Comparison of ENCODE assay signal across 13 mouse cellular contexts in the genomic region with DNA sequence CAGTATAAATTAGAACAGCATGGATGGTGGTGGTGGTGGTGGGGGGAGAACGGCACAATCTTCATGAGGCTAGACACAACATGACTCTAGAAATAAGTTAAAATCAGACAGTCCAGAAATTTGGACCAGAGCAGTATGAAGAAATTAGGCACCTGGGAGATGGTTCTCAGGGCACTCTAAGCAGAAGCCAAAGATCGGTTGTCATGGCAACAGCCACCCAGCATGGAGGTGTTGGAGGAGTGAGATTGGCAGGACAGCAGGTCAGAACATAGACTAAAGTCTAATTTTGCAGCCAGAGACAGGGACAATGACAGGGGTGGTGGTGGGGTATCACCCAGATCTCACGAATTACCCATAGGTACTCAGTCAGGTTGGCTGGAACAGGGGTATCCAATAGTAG.
DNase-seq lines count a peak whose midpoint lies in the region; ATAC-seq and TF ChIP-seq lines count a peak whose summit lies in the region.
"Had no signal": no experiment of that assay in that cellular context is flagged by ENCODE, and none has a peak within 500 bp of the region (broad histone marks: within the 10 kb centered on the region; RNA-seq: fewer than 3 reads in every experiment).

No protein-coding gene starts in this region.

- H3K27me3 ChIP-seq in forebrain, embryonic 16.5 days (replicated peaks; ENCODE audit: control insufficient read depth, insufficient read depth, low read length): no peaks in the 10 kb centered on the region
- no peaks in the 10 kb centered on the region for H3K27me3 ChIP-seq in midbrain, embryonic 11.5 days (ENCODE audit: control insufficient read depth, insufficient read depth, low read length)
- no peaks in the 10 kb centered on the region for H3K27me3 ChIP-seq in lung, postnatal 0 days (replicated peaks; ENCODE audit: insufficient read depth, low read length)

- DNase-seq in ES-E14 (ENCODE audit: low read depth, low spot score) (no peak), ZHBTc4 (ENCODE audit: low read depth, low spot score) (peak; percentile 48)
- DNase-seq in midbrain, embryonic 11.5 days (ENCODE audit: low spot score, missing footprints): no peak
- no peak for DNase-seq in adrenal gland, adult 8-10 months
- DNase-seq in cerebellum, adult 11-12 months: no peak
- DNase-seq in lung, postnatal 0 days (ENCODE audit: low spot score): no peak
- DNase-seq: adrenal gland, adult 2 months; gastrocnemius, postnatal 36 days; kidney, postnatal 10 days; thymus, postnatal 4 days had no signal

- in situ Hi-C loops in ES-E14 (cut with MboI; ENCODE audit: low sequenced_read_pairs in 2 of 2, unreplicated experiment in 2 of 2): loop anchor here (5.0 to 10.0 kb wide), 2 partner anchors 154 to 162 kb away; no protein-coding TSS in a partner anchor

- 33% methylated on average over 3 of the region's 3 CpGs for WGBS in forebrain, embryonic 16.5 days
- WGBS in midbrain, embryonic 11.5 days: 41% methylated on average over 3 of the region's 3 CpGs
- 76% methylated on average over 3 of the region's 3 CpGs for WGBS in lung, postnatal 0 days

- H3K9ac ChIP-seq in ES-E14 (ENCODE audit: insufficient read depth, low read depth, low read length, poor library complexity, severe bottlenecking): no peak overlapping the region
- H3K9ac ChIP-seq in forebrain, embryonic 16.5 days (replicated peaks; ENCODE audit: low read depth, low read length): no peak overlapping the region
- H3K9ac ChIP-seq in midbrain, embryonic 11.5 days (ENCODE audit: low read length): no peak overlapping the region
- H3K9ac ChIP-seq in lung, postnatal 0 days (replicated peaks; ENCODE audit: low read depth): no peak overlapping the region
- H3K9ac ChIP-seq: heart, embryonic 15.5 days had no signal

- peaks cover 16 to 37% of the 10 kb centered on the region in 2 experiments for H3K4me1 ChIP-seq in ES-E14 (ENCODE audit: control insufficient read depth in 2 of 2, insufficient read depth in 2 of 2, low read length in 2 of 2, poor library complexity in 1 of 2)
- H3K4me1 ChIP-seq in forebrain, embryonic 16.5 days (replicated peaks; ENCODE audit: control insufficient read depth, insufficient read depth, low read length): peaks cover 47% of the 10 kb centered on the region
- peaks cover 55% of the 10 kb centered on the region for H3K4me1 ChIP-seq in midbrain, embryonic 11.5 days (ENCODE audit: control insufficient read depth, insufficient read depth, low read length)
- H3K4me1 ChIP-seq in lung, postnatal 0 days (ENCODE audit: insufficient read depth, low read depth, low read length): peaks cover 17% of the 10 kb centered on the region; the same call in 1 of the 2 replicates

- no peaks in the 10 kb centered on the region for H3K9me3 ChIP-seq in ES-E14 (ENCODE audit: control insufficient read depth, insufficient read depth, low read depth, low read length)
- no peaks in the 10 kb centered on the region for H3K9me3 ChIP-seq in forebrain, embryonic 16.5 days (ENCODE audit: control insufficient read depth, low read length)
- no peaks in the 10 kb centered on the region for H3K9me3 ChIP-seq in midbrain, embryonic 11.5 days (ENCODE audit: control insufficient read depth, low read length)
- no peaks in the 10 kb centered on the region for H3K9me3 ChIP-seq in lung, postnatal 0 days (ENCODE audit: low read length)
- H3K9me3 ChIP-seq: heart, embryonic 15.5 days had no signal

- H3K36me3 ChIP-seq in ES-E14 (ENCODE audit: control insufficient read depth, insufficient read depth, low read length, poor library complexity, severe bottlenecking): peaks cover 2% of the 10 kb centered on the region; the same call in 1 of the 2 replicates
- H3K36me3 ChIP-seq in forebrain, embryonic 16.5 days (ENCODE audit: control insufficient read depth, insufficient read depth): no peaks in the 10 kb centered on the region
- no peaks in the 10 kb centered on the region for H3K36me3 ChIP-seq in midbrain, embryonic 11.5 days (ENCODE audit: control insufficient read depth, insufficient read depth, low read length)
- no peaks in the 10 kb centered on the region for H3K36me3 ChIP-seq in lung, postnatal 0 days (ENCODE audit: insufficient read depth, low read length)
- H3K36me3 ChIP-seq: heart, embryonic 15.5 days had no signal

- no peak overlapping the region for H3K4me2 ChIP-seq in forebrain, embryonic 16.5 days (ENCODE audit: low read length)
- no peak overlapping the region for H3K4me2 ChIP-seq in midbrain, embryonic 11.5 days
- H3K4me2 ChIP-seq in lung, postnatal 0 days (replicated peaks; ENCODE audit: low read depth, low read length): no peak overlapping the region
- H3K4me2 ChIP-seq: heart, embryonic 15.5 days; liver, embryonic 11.5 days had no signal

- H3K4me3 ChIP-seq in ES-E14 (ENCODE audit: insufficient read depth in 1 of 2, low read depth in 1 of 2, low read length in 2 of 2, poor library complexity in 1 of 2, severe bottlenecking in 1 of 2): no peak overlapping the region
- no peak overlapping the region for H3K4me3 ChIP-seq in forebrain, embryonic 16.5 days (replicated peaks; ENCODE audit: low read length)
- H3K4me3 ChIP-seq in midbrain, embryonic 11.5 days (ENCODE audit: low read depth, low read length): no peak overlapping the region
- H3K4me3 ChIP-seq in lung, postnatal 0 days (ENCODE audit: low read depth, low read length): no peak overlapping the region
- H3K4me3 ChIP-seq: heart, embryonic 15.5 days had no signal

- no peak for ATAC-seq in forebrain, embryonic 16.5 days
- peak; percentile 10; the same call in 1 of the 2 replicates for ATAC-seq in midbrain, embryonic 11.5 days (ENCODE audit: low FRiP score)
- no peak for ATAC-seq in lung, postnatal 0 days

- TF ChIP-seq CTCF in lung, postnatal 0 days (IDR thresholded peaks at IDR 0.05): no peak

- H3K27ac ChIP-seq in ES-E14 (ENCODE audit: insufficient read depth, low read depth, low read length, poor library complexity, severe bottlenecking): peak overlapping the region; percentile 51; the same call in 1 of the 2 replicates
- H3K27ac ChIP-seq in forebrain, embryonic 16.5 days (ENCODE audit: low read length): peak overlapping the region; percentile 31; the same call in 1 of the 2 replicates
- peak overlapping the region; percentile 41; the same call in 1 of the 2 replicates for H3K27ac ChIP-seq in midbrain, embryonic 11.5 days (ENCODE audit: low read depth, low read length)
- no peak overlapping the region for H3K27ac ChIP-seq in lung, postnatal 0 days (ENCODE audit: low read length)
- H3K27ac ChIP-seq: heart, embryonic 15.5 days had no signal

- TF ChIP-seq EP300 in lung, postnatal 0 days (IDR thresholded peaks at IDR 0.05): no peak

TF ChIP-seq in ES-E14, 5 proteins besides CTCF, POLR2A, EP300 and RAD21:
- no peak for TF ChIP-seq ZNF384 (IDR thresholded peaks at IDR 0.05; ENCODE audit: low read depth, low read length)
- no peak for TF ChIP-seq HCFC1 (IDR thresholded peaks at IDR 0.05; ENCODE audit: borderline replicate concordance, insufficient read depth, low read length)
- no peak for TF ChIP-seq CHD2 (IDR thresholded peaks at IDR 0.05; ENCODE audit: low read depth, low read length)
- TF ChIP-seq MAFK (IDR thresholded peaks at IDR 0.05; ENCODE audit: insufficient read depth, low read depth, low read length): no peak
- no peak for TF ChIP-seq ZC3H11A (IDR thresholded peaks at IDR 0.05; ENCODE audit: borderline replicate concordance, low read depth, low read length)
